Mouse (Mus musculus): ENCODE measurements around the gene Nrip3.

DNA sequence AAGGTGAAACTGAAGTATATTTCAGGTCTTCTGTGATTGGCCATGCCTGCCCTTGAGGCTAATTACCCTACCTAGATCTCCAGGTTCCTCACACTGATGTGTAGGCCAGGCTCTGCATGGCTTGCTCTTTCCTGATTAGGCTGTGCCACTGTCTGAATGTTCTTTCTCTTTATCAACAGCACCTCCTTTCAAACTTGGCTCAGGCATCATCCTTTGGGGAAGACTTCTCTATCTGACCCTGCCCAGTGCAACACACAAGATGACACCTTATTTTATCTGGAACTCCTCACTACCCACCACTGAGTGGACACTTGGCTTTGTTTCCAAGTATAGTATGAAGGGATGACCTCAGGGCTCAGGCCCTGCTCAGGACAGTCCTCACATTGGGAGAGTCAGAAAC is 36.1 kb upstream of the Nrip3 start:
- TF ChIP-seq POLR2A (IDR thresholded peaks at IDR 0.05; ENCODE audit: control insufficient read depth, extremely low read depth, insufficient read depth, low read length, poor library complexity) = no peak
- TF ChIP-seq CTCF (IDR thresholded peaks at IDR 0.05; ENCODE audit: borderline replicate concordance, control insufficient read depth, extremely low read depth, insufficient read depth, low read length, poor library complexity) = no peak

All from thymus, adult 2 months (tissue).